In the genomic region with DNA sequence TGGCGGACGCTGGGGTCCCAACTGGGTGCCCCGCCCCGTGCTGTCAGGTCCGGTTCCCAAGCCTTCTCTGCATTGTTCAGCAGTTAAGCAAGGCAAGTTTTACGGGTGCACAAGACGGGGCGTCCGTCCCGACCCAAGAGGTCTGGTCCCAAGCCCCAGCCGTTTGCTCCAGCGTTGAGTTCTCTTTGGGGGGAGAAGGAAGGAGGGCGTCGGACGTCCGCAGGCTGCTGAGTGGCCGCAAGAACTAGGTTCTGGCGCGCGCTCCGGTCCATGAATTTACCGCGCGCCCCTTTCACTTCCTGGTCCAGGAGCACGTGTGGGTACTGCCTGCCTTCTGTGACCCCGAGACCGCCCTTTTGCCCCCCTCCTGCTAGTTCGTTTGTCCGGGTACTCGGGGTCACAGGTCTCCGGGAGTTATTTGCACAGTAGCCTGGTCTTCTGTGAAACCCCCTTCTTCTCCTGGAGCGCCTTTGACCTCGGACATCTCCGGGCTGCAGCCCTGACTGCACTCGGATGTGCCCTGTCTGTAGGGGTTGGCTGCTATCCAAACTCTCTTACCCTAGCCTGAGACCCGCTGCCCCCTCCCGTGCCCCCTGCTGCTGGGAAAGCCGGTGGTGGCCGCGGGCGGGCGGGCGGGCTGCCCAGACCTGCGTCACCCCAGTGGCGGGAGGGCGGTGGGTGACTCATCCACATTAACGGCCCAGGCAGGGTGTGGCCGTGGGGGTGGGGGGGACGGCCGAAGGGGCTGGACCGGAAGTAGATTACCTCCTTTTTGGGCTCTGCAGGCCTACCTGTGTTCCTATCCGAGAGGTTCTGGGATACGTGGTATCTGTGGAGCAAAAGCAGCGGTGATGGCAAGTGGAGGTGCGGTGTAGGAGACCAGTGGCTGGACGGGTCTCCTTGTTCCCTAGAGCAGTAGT, we compare ENCODE assay signal across 8 mouse cellular contexts. TPM values are rescaled to one million over a fixed set of nuclear protein-coding genes. Genes with fewer than 3 reads are reported as not detected.
DNase-seq lines count a peak whose midpoint lies in the region; ATAC-seq and TF ChIP-seq lines count a peak whose summit lies in the region.

No protein-coding gene starts in this region.

- H3K27ac ChIP-seq in ES-Bruce4 (ENCODE audit: insufficient read depth, low read length): peak overlapping the region; percentile 17; the same call in 1 of the 2 replicates
- peak overlapping the region; percentile 72 for H3K27ac ChIP-seq in liver, embryonic 15.5 days (replicated peaks)

- TF ChIP-seq CTCF in ES-Bruce4 (IDR thresholded peaks at IDR 0.05; ENCODE audit: low read depth, low read length): no peak

- H3K4me3 ChIP-seq in ES-Bruce4 (ENCODE audit: low read depth, low read length): peak overlapping the region; percentile 88
- H3K4me3 ChIP-seq in liver, embryonic 15.5 days (replicated peaks): peak overlapping the region; percentile 63

- ATAC-seq in liver, embryonic 15.5 days (ENCODE audit: insufficient read depth): peak; percentile 60

- intact Hi-C loops in gastrocnemius, postnatal 14 days (cut with DNase I; ENCODE audit: low total_unique reads): no loop called here

- H3K9ac ChIP-seq in ES-Bruce4 (ENCODE audit: low read depth, poor library complexity, severe bottlenecking): peak overlapping the region; percentile 77
- peak overlapping the region; percentile 54; the same call in 1 of the 2 replicates for H3K9ac ChIP-seq in liver, embryonic 15.5 days

- peak overlapping the region; percentile 65 for H3K4me2 ChIP-seq in liver, embryonic 15.5 days

- DNase-seq in adrenal gland, postnatal 14 days: peak; percentile 88
- peak; percentile 76 for DNase-seq in gastrocnemius, postnatal 14 days
- DNase-seq in induced T-regulatory cell, adult 2 months (ENCODE audit: low read depth): peak; percentile 81
- peak; percentile 68 for DNase-seq in neural tube, embryonic 10.5 days (ENCODE audit: extremely low spot score, low spot score)
- no peak for DNase-seq in cerebellum, postnatal 36 days
- no peak for DNase-seq in right cerebral cortex, adult 18-20 months

- WGBS in liver, embryonic 15.5 days (ENCODE audit: insufficient replicate concordance): under 1% methylated on average over 56 of the region's 56 CpGs

- H3K36me3 ChIP-seq in ES-Bruce4 (ENCODE audit: control insufficient read depth, insufficient read depth, low read length, poor library complexity, severe bottlenecking): peaks cover 2% of the 10 kb centered on the region
- H3K36me3 ChIP-seq in liver, embryonic 15.5 days (replicated peaks): peaks cover 11% of the 10 kb centered on the region

- 0 out of 2 replicates have a peak, but pooled peaks have one; percentile 54 for TF ChIP-seq EP300 in ES-Bruce4 (IDR thresholded peaks at IDR 0.05; ENCODE audit: insufficient read depth, low read depth, low read length)

- no peak for TF ChIP-seq POLR2A in ES-Bruce4 (IDR thresholded peaks at IDR 0.05; ENCODE audit: insufficient read depth, low read length)

- H3K27me3 ChIP-seq in ES-Bruce4 (ENCODE audit: control insufficient read depth, insufficient read depth, low read length, poor library complexity, severe bottlenecking): no peaks in the 10 kb centered on the region
- H3K27me3 ChIP-seq in liver, embryonic 15.5 days: peaks cover 42% of the 10 kb centered on the region

- H3K9me3 ChIP-seq in ES-Bruce4 (replicated peaks; ENCODE audit: control insufficient read depth, insufficient read depth, low read length, poor library complexity, severe bottlenecking): no peaks in the 10 kb centered on the region
- H3K9me3 ChIP-seq in liver, embryonic 15.5 days (replicated peaks): no peaks in the 10 kb centered on the region

- peaks cover 7% of the 10 kb centered on the region for H3K4me1 ChIP-seq in ES-Bruce4 (ENCODE audit: control insufficient read depth, insufficient read depth, low read length)
- peaks cover 37% of the 10 kb centered on the region for H3K4me1 ChIP-seq in liver, embryonic 15.5 days (replicated peaks)

RNA-seq across cellular contexts. Expression of a gene that starts 0.9 kb away (rescaled TPM):
- polyA plus RNA-seq in ES-Bruce4 (2011; ENCODE audit: insufficient read depth, insufficient read length, low read depth, missing spikeins): 269 and 312 TPM in 2 replicates
- total RNA-seq in adrenal gland, postnatal 14 days (2021): 105 and 120 TPM in 2 replicates
- total RNA-seq in gastrocnemius, postnatal 14 days (2021): 10 to 100 TPM; 60.4 to 61.2 TPM
- 121 and 125 TPM in 2 replicates for polyA plus RNA-seq in liver, embryonic 15.5 days (2015; fragmentation: Nextera tagmentation; extraction: Ambion mirVana)

RNA-seq across cellular contexts. Expression of a gene that starts 19.1 kb away (rescaled TPM):
- polyA plus RNA-seq in ES-Bruce4 (2011; ENCODE audit: insufficient read depth, insufficient read length, low read depth, missing spikeins): 40.5 and 40.6 TPM in 2 replicates
- 2.4 and 2.8 TPM in 2 replicates for total RNA-seq in adrenal gland, postnatal 14 days (2021)
- total RNA-seq in gastrocnemius, postnatal 14 days (2021): under 1 TPM; 0.37 to 0.51 TPM
- polyA plus RNA-seq in liver, embryonic 15.5 days (2015; fragmentation: Nextera tagmentation; extraction: Ambion mirVana): 0.96 and 1.2 TPM in 2 replicates

RNA-seq across cellular contexts. Expression of a gene that starts 19.9 kb away (rescaled TPM):
- polyA plus RNA-seq in ES-Bruce4 (2011; ENCODE audit: insufficient read depth, insufficient read length, low read depth, missing spikeins): 2.1 and 2.3 TPM in 2 replicates
- total RNA-seq in adrenal gland, postnatal 14 days (2021): 0.22 and 1.0 TPM in 2 replicates
- total RNA-seq in gastrocnemius, postnatal 14 days (2021): under 1 TPM; 0.40 to 0.45 TPM
- 0.29 and 0.43 TPM in 2 replicates for polyA plus RNA-seq in liver, embryonic 15.5 days (2015; fragmentation: Nextera tagmentation; extraction: Ambion mirVana)

RNA-seq across cellular contexts. Expression of a gene that starts 25.6 kb away (rescaled TPM):
- 0.46 and 0.85 TPM in 2 replicates for polyA plus RNA-seq in ES-Bruce4 (2011; ENCODE audit: insufficient read depth, insufficient read length, low read depth, missing spikeins)
- total RNA-seq in adrenal gland, postnatal 14 days (2021): 1.2 and 1.6 TPM in 2 replicates
- under 1 TPM; 0.33 to 0.57 TPM for total RNA-seq in gastrocnemius, postnatal 14 days (2021)
- polyA plus RNA-seq in liver, embryonic 15.5 days (2015; fragmentation: Nextera tagmentation; extraction: Ambion mirVana): 0.78 and 1.2 TPM in 2 replicates

RNA-seq across cellular contexts. Expression of a gene that starts 55.0 kb away (rescaled TPM):
- polyA plus RNA-seq in ES-Bruce4 (2011; ENCODE audit: insufficient read depth, insufficient read length, low read depth, missing spikeins): 0.37 TPM in 1 of 2 replicates, not detected in the other
- total RNA-seq in adrenal gland, postnatal 14 days (2021): 0.41 TPM in 1 of 2 replicates, not detected in the other
- not detected for total RNA-seq in gastrocnemius, postnatal 14 days (2021)
- polyA plus RNA-seq in liver, embryonic 15.5 days (2015; fragmentation: Nextera tagmentation; extraction: Ambion mirVana): not detected in 2 replicates

Comparison
In these comparisons a context has a peak if more than half of its experiments do, and no peak if none do; other contexts are left out.
1. DNase-seq: peak in adrenal gland, postnatal 14 days (single experiment), gastrocnemius, postnatal 14 days (single experiment), induced T-regulatory cell, adult 2 months (single experiment) and neural tube, embryonic 10.5 days (single experiment); none in cerebellum, postnatal 36 days (0 of 2) and right cerebral cortex, adult 18-20 months (single experiment).